Comparison of ENCODE assay signal across 23 mouse cellular contexts in the genomic region with DNA sequence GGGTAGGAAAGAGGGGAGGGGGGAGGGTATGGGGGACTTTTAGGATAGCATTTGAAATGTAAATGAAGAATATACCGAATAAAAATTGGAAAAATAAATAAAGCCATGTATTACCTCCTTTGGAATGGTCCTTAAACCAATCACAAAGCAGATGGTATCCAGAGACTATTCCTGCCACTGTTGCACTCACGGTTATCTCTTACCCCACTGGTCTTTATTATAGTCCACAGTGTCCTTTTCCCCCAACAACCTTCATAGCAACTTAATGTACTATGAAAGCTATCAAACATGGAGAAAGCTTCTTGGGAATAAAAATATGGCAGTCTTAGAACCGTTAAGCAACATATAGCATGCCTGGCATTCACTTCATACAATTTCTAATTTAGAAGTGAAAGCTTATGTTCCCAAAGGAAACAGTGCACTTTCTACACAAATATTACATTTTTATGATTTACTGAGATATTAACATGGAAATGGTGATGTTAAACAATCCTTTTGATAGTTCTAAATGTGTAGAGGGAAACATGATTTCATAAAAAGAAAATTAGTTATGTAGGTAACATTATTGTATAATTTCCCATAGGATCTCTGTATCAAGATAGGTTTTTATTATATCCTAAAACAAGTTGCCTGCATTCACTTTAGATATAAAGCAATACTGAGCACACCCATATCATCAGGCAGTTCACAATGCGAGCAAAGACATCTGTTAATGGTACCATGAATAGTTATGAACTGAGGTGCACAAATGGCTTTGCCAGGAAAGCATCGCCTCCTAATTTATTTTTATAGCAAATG.
"Had no signal": no experiment of that assay in that cellular context is flagged by ENCODE, and none has a peak within 500 bp of the region (broad histone marks: within the 10 kb centered on the region; RNA-seq: fewer than 3 reads in every experiment).

No protein-coding gene starts in this region.

- H3K36me3 ChIP-seq: limb, embryonic 10.5 days; limb, embryonic 13.5 days; liver, embryonic 12.5 days; liver, embryonic 15.5 days; midbrain, embryonic 10.5 days; midbrain, embryonic 13.5 days; stomach, embryonic 15.5 days had no signal

- H3K27ac ChIP-seq: kidney, postnatal 0 days; layer of hippocampus, adult 2 months; limb, embryonic 10.5 days; limb, embryonic 13.5 days; liver, embryonic 12.5 days; liver, embryonic 15.5 days; macrophage; midbrain, embryonic 10.5 days; midbrain, embryonic 13.5 days; stomach, embryonic 15.5 days had no signal

- H3K9me3 ChIP-seq: limb, embryonic 10.5 days; limb, embryonic 13.5 days; liver, embryonic 12.5 days; liver, embryonic 15.5 days; megakaryocyte, embryonic 14.5 days; midbrain, embryonic 10.5 days; midbrain, embryonic 13.5 days; stomach, embryonic 15.5 days had no signal

- H3K4me1 ChIP-seq: limb, embryonic 10.5 days; limb, embryonic 13.5 days; liver, embryonic 12.5 days; liver, embryonic 15.5 days; megakaryocyte, embryonic 14.5 days; midbrain, embryonic 10.5 days; midbrain, embryonic 13.5 days; stomach, embryonic 15.5 days had no signal

- H3K4me2 ChIP-seq: limb, embryonic 13.5 days; liver, embryonic 12.5 days; liver, embryonic 15.5 days; midbrain, embryonic 13.5 days; stomach, embryonic 15.5 days had no signal

- H3K4me3 ChIP-seq: layer of hippocampus, adult 2 months; limb, embryonic 10.5 days; limb, embryonic 13.5 days; liver, embryonic 12.5 days; liver, embryonic 15.5 days; megakaryocyte, embryonic 14.5 days; midbrain, embryonic 10.5 days; midbrain, embryonic 13.5 days; myocyte; stomach, embryonic 15.5 days had no signal

- DNase-seq: kidney, adult 2 months; kidney, postnatal 25 days; layer of hippocampus, adult 9-11 months; liver; lung, adult 18-20 months; retina, postnatal 1 day; right cerebral cortex, postnatal 25 days; spleen, adult 18-20 months; thymus, postnatal 25 days had no signal

- H3K27me3 ChIP-seq: limb, embryonic 13.5 days; liver, embryonic 12.5 days; liver, embryonic 15.5 days; megakaryocyte, embryonic 14.5 days; midbrain, embryonic 13.5 days; stomach, embryonic 15.5 days had no signal

- ATAC-seq: intestine, postnatal 0 days; liver, embryonic 12.5 days; midbrain, embryonic 13.5 days; midbrain, embryonic 16.5 days had no signal

- H3K9ac ChIP-seq: limb, embryonic 13.5 days; liver, embryonic 12.5 days; liver, embryonic 15.5 days; midbrain, embryonic 13.5 days; stomach, embryonic 15.5 days had no signal
